In genomic region chr16:34440994-34441414, GRCm38 (mm10) we compare ENCODE assay signal across 7 mouse cellular contexts.
DNase-seq lines count a peak whose midpoint lies in the region; ATAC-seq and TF ChIP-seq lines count a peak whose summit lies in the region.

No protein-coding gene starts in this region.

- no peak overlapping the region for H3ac ChIP-seq in myocyte (ENCODE audit: control insufficient read depth, insufficient read length)

- H3K36me3 ChIP-seq in hindbrain, embryonic 14.5 days (replicated peaks; ENCODE audit: control insufficient read depth, insufficient read depth): no peaks in the 10 kb centered on the region
- H3K36me3 ChIP-seq in limb, embryonic 12.5 days: no peaks in the 10 kb centered on the region
- no peaks in the 10 kb centered on the region for H3K36me3 ChIP-seq in myocyte (ENCODE audit: control insufficient read depth, insufficient read depth)

- H3K4me3 ChIP-seq in cerebellum, adult 2 months (replicated peaks; ENCODE audit: insufficient read depth, low read depth, low read length): no peak overlapping the region
- no peak overlapping the region for H3K4me3 ChIP-seq in hindbrain, embryonic 14.5 days (replicated peaks; ENCODE audit: low read length)
- no peak overlapping the region for H3K4me3 ChIP-seq in limb, embryonic 12.5 days (replicated peaks)
- H3K4me3 ChIP-seq in myocyte: no peak overlapping the region

- no peaks in the 10 kb centered on the region for H3K9me3 ChIP-seq in hindbrain, embryonic 14.5 days (ENCODE audit: control insufficient read depth, low read length)
- no peaks in the 10 kb centered on the region for H3K9me3 ChIP-seq in limb, embryonic 12.5 days

- H3K27me3 ChIP-seq in cerebellum, adult 2 months (ENCODE audit: control insufficient read depth, insufficient read depth, low read length): no peaks in the 10 kb centered on the region
- H3K27me3 ChIP-seq in hindbrain, embryonic 14.5 days (ENCODE audit: control insufficient read depth, insufficient read depth, low read length): no peaks in the 10 kb centered on the region
- H3K27me3 ChIP-seq in limb, embryonic 12.5 days: no peaks in the 10 kb centered on the region
- H3K27me3 ChIP-seq in myocyte (ENCODE audit: control insufficient read depth, insufficient read depth, insufficient read length): no peaks in the 10 kb centered on the region

- H3K79me2 ChIP-seq in myocyte (ENCODE audit: control insufficient read depth, insufficient read depth): no peaks in the 10 kb centered on the region

- ATAC-seq in hindbrain, embryonic 14.5 days (ENCODE audit: low FRiP score): peak; percentile 86
- peak; percentile 59; the same call in 1 of the 2 replicates for ATAC-seq in limb, embryonic 12.5 days (ENCODE audit: insufficient number of reproducible peaks, insufficient read depth, low FRiP score, low TSS enrichment, low read depth)
- ATAC-seq in megakaryocyte, adult 5-6 weeks (ENCODE audit: poor library complexity, severe bottlenecking): no peak

- H3K9ac ChIP-seq in hindbrain, embryonic 14.5 days: no peak overlapping the region
- no peak overlapping the region for H3K9ac ChIP-seq in limb, embryonic 12.5 days (replicated peaks)

- DNase-seq in adrenal gland, adult (ENCODE audit: inconsistent age in 2 of 2, low spot score in 1 of 2): peak; percentile 54 to 83
- peak; percentile 23 to 35 for DNase-seq in cerebellum, adult 2 months
- DNase-seq in gastrocnemius, postnatal 10 days: peak; percentile 81
- DNase-seq in hindbrain, embryonic 14.5 days (ENCODE audit: low spot score): peak; percentile 71

- no peak overlapping the region for H3K4me2 ChIP-seq in hindbrain, embryonic 14.5 days (replicated peaks)
- H3K4me2 ChIP-seq in limb, embryonic 12.5 days: no peak overlapping the region
- H3K4me2 ChIP-seq in myocyte (ENCODE audit: low read depth): peak overlapping the region; percentile 65

- no peak for TF ChIP-seq CTCF in cerebellum, adult 2 months (IDR thresholded peaks at IDR 0.05; ENCODE audit: borderline replicate concordance, insufficient read depth, low read depth, low read length)

- no peak overlapping the region for H3K27ac ChIP-seq in cerebellum, adult 2 months (ENCODE audit: insufficient read depth, low read length)
- peak overlapping the region; percentile 55; the same call in 1 of the 2 replicates for H3K27ac ChIP-seq in hindbrain, embryonic 14.5 days
- peak overlapping the region; percentile 51 for H3K27ac ChIP-seq in limb, embryonic 12.5 days

- no peaks in the 10 kb centered on the region; the same call in 1 of the 2 replicates for H3K4me1 ChIP-seq in cerebellum, adult 2 months (ENCODE audit: control insufficient read depth, insufficient read depth, low read length)
- peaks cover 31% of the 10 kb centered on the region for H3K4me1 ChIP-seq in hindbrain, embryonic 14.5 days (replicated peaks; ENCODE audit: control insufficient read depth, insufficient read depth, low read length)
- H3K4me1 ChIP-seq in limb, embryonic 12.5 days (replicated peaks): peaks cover 35% of the 10 kb centered on the region

- 17% methylated on average over 4 of the region's 4 CpGs for WGBS in cerebellum, adult 2 months
- 26% methylated on average over 4 of the region's 4 CpGs for WGBS in hindbrain, embryonic 14.5 days
- WGBS in limb, embryonic 12.5 days: 38% methylated on average over 4 of the region's 4 CpGs

- TF ChIP-seq POLR2A in cerebellum, adult 2 months (IDR thresholded peaks at IDR 0.05; ENCODE audit: borderline replicate concordance, insufficient read depth, low read length): no peak
- TF ChIP-seq POLR2A in myocyte (IDR thresholded peaks at IDR 0.05; ENCODE audit: insufficient read length, low read depth): peak; percentile 25

TF ChIP-seq in myocyte, 11 proteins besides CTCF, POLR2A, EP300 and RAD21:
- TF ChIP-seq TCF12 (IDR thresholded peaks at IDR 0.05; ENCODE audit: insufficient read depth, poor library complexity, severe bottlenecking) (peak; percentile 86), CEBPB (IDR thresholded peaks at IDR 0.05; ENCODE audit: insufficient read depth, poor library complexity, severe bottlenecking) (no peak), MYOG (IDR thresholded peaks at IDR 0.05; ENCODE audit: control insufficient read depth in 1 of 3, insufficient read depth in 1 of 3, insufficient read length in 2 of 3, low read depth in 2 of 3) (peak; percentile 70 to 93 (median 88)), TCF3 (IDR thresholded peaks at IDR 0.05; ENCODE audit: insufficient read length, low read depth) (peak; percentile 39), USF1 (IDR thresholded peaks at IDR 0.05; ENCODE audit: low read depth) (peak; percentile 45), MYOD1 (IDR thresholded peaks at IDR 0.05; ENCODE audit: control insufficient read depth in 1 of 3, insufficient read length in 2 of 3, low read depth in 2 of 3) (peak; percentile 84 to 93 (median 91))
TF ChIP-seq in myocyte: peak in this region for 5.

Comparison
In these comparisons a context has a peak if more than half of its experiments do, and no peak if none do; other contexts are left out.
1. DNase-seq: peak in every context shown above with its lines; median percentile 81 in gastrocnemius, postnatal 10 days; 71 in hindbrain, embryonic 14.5 days; 68 in adrenal gland, adult; 29 in cerebellum, adult 2 months.